Mouse (Mus musculus) ovary, postnatal 14 days (tissue): ENCODE results near the gene Prpf4.

Experiments
- DNase-seq: peaks from one replicate; pipeline ENCODE4 v3.0.0; 2022; ENCODE audit warnings: low spot score

The Prpf4 gene

GRCm38 (mm10) chr4:62408601-62409282 is at the start of gene Prpf4, which contains the start of gene Cdc26:
Gene Prpf4 (plus strand): TSS chr4:62408797.
Gene Cdc26 (minus strand): TSS chr4:62408642.
- DNase-seq = peak; percentile 92

DNA sequence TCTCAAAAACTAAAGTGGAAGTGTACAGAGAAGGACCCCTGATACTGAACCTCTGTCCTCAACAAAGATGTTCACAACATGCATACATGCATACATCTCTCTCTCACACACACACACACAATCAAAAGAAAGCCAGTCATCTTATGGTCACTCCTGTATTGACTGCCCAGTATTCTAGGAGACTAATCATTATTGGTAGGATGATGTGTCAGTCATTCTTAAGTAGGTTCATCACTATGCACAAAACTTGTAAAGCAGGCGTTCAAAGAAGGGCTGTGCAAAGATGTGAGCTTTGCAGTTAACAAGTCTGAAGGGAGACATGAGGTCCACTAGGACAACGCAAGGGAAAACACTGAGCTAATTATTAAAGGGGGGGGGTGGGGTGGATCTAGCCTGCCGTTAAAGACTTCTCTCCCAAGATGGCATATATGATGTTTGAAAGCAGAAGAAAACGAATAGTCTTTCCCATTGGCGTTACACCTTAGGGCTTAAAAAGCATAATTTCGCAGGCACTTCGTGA is 49.3 kb upstream of the Prpf4 start:
- DNase-seq = no peak

- DNase-seq = peak; percentile 86
Measured at GRCm38 (mm10) chr4:62360088-62360804, 48.4 kb upstream of the Prpf4 start, which contains the start of the genes Fkbp15 and Slc31a1. Gene Fkbp15 (minus strand): TSS chr4:62360548. Gene Slc31a1 (plus strand): TSS chr4:62360727.

GRCm38 (mm10) chr4:62360805-62361455 is 47.7 kb upstream of the Prpf4 start:
- DNase-seq = no peak

GRCm38 (mm10) chr4:62361571-62361970 is 47.0 kb upstream of the Prpf4 start:
- no peak for DNase-seq

DNA sequence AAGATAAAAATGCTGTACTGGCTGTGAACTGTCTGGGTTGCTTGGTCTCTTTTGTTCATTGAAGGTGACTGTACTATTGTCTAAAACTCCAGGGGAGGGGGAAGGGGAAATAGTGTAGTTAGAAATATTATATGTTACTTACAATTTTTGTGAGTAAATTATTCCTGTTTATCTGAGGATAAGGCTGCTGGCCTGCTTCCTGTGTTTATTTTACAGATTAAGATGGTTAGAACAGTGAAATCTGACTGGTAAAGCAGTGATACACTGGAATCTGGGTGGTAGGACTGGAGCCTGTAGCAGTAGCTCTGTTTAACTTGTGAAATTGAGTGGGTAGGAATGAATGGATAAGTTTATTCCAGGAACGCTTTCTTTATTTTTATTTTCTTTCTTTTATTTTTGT is 46.6 kb upstream of the Prpf4 start:
- DNase-seq = no peak

DNA sequence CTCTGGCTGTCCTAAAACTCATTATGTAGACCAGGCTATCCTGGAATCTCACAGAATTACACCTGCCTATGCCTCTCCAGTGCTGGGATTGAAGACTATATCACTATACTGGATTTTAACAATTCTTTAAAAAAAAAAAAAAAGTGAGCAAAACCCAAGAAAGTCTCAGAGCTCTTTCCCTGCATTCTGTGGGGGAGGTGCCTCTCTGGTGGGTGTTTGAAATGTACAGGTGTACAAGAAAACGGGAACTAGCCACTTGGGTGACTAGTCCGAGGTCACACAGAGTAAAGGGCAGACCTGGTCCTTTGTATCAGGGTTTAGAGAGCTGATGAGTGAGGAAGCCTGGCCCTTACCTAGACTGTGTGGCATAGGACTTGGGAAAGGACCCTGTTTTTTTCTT is 46.2 kb upstream of the Prpf4 start:
- no peak for DNase-seq

GRCm38 (mm10) chr4:62364299-62364698 is 44.3 kb upstream of the Prpf4 start:
- DNase-seq = no peak

DNA sequence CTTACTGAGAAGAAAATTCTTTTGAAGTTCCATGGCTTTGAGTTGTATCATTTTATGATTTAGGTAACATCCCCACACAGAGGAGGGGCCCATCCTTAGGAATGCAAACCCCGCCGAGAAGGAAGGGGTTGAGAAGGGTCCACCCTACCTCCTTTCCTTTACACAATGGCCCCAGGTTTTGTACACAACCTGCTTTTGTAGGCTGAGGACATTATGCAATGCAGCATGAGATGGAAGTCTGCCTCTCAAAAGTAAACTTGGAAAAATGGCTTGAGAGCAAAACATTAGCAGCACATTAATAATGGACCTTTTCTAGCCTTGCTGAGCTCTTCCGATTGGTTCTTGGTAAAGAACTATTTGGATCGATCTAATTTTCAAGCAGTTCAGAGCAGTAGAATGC is 42.3 kb upstream of the Prpf4 start:
- no peak for DNase-seq

GRCm38 (mm10) chr4:62367586-62367985 is 41.0 kb upstream of the Prpf4 start:
- no peak for DNase-seq

DNA sequence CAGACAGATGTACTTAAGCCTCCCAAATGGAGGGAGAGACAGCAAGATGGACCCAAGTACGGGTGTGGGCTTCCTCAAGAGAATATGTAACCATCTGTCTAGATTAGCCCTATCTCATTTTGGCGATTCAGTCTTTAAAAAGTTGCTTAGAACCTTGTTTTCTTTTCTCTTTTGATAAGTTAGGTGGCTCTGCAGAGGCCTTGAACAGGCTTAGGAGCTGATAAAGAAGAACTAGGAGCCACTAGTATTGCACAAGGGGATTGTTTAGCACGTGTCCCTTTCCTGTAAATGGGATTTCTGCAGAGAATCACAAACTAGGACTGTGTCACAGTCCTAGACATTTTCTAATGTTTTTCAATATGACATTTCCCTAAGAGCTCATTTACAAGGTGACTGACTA is 39.5 kb upstream of the Prpf4 start:
- no peak for DNase-seq

DNA sequence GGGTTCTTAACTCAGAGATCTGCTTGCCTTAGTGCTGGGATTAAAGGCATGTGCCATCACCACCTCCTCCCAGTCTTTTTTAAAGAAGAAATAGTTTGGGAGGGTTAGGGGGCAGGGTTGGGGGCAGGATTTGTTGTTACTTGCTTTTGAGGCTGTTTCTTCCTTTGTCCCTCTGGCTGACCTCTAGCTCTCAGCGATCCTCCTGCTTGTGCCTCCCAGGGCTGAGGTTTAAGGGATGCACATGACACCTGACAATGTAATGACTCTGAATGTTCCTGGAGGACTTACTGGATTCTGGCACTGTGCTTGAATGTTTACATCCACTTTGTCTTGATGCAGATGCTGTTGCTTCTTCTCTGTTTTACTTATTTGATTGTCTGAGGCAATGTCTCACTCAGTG is 36.2 kb upstream of the Prpf4 start:
- DNase-seq = no peak

DNA sequence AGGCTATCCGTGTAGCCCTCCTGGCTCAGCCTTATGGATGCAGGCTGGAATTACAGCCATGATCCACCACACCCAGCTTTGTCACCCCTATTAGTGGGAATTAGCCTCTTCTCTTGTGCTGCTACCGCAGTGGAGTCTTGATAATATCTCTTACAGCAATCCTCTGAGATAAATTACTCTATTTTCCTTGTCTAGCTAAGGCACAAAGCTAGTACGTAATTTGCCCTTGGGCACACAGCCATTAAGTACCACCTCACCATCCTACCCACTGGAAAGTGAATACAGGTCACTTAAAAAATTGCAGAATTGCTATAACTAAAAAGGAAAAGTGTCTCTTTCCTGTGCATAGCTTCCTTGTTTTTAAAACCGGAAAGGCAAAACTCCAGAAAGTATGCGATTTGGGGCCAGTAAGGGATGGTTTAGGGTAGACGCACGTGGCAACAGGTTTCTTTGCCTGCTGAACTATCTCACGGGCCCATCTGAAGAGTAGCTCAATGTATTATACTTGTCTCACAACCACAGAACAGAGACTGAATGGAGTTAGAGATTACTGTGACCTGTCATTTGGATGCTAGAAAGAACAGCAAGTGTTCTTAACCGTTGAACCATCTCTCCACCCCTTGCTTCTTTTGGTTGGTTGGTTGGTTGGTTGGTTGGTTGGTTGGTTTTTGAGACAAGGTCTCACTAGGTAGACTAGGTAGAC is 35.6 kb upstream of the Prpf4 start:
- no peak for DNase-seq

DNA sequence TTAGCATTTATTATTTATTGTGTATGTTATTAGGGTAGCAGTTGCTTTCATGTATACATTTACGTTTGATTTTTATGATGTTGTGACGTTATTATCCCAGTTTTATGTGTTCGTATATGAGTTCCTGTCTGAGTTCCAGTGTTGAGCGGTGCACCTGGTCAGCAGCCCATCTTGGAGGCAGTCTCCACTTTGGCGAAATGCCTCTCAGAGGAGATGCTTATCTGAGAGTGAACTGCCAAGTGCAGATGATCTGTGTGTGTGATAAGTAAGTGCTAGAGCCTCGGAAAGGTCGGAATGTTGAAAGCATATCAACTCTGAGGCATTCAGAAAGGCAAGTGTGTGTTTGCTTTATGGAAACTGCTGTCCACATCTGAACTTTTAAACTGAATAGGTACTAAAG is 34.9 kb upstream of the Prpf4 start:
- DNase-seq = no peak

DNA sequence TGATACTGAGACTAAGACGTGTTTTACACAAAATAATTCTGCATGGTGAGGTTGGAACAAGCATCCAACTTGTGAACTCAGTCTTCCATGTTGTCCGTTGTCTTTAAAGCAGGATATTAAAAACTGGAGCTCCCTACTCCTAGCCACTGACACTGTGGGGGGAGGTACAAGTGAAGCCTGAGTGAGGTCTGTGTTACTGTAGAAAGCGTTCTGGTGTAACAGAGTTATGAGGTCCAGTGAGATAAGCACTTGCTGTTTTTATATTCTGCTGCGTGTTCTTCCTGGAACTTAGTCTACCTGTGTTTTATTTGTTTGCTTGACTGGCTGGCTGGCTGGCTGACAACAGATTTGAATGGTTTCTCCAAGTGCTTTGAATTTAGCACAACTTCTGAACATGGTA is 34.3 kb upstream of the Prpf4 start:
- DNase-seq = no peak

GRCm38 (mm10) chr4:62376123-62376522 is 32.5 kb upstream of the Prpf4 start:
- DNase-seq = no peak

- DNase-seq = no peak
Measured at GRCm38 (mm10) chr4:62379724-62380381, 28.7 kb upstream of the Prpf4 start.

GRCm38 (mm10) chr4:62383207-62383606 is 25.4 kb upstream of the Prpf4 start:
- DNase-seq = no peak

DNA sequence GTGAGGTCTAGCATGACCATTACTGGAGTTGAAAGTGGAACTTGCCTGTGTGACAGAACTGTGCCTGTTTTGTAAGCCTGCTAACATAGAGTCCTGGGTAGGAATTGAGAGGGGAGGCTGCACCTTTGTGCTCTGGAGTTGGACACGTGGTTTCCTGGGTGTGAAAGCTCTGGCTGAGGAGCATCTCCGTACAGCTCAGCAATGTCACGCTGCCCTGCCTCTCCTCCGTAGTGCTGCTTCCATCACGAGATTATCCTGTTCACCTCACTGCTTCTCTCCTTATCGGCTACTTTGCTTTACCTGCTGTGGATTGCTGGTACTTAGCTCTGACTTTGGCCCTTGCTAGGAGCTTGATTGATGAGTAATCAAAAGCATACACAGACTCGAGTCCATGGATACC is 24.8 kb upstream of the Prpf4 start:
- DNase-seq = no peak

DNA sequence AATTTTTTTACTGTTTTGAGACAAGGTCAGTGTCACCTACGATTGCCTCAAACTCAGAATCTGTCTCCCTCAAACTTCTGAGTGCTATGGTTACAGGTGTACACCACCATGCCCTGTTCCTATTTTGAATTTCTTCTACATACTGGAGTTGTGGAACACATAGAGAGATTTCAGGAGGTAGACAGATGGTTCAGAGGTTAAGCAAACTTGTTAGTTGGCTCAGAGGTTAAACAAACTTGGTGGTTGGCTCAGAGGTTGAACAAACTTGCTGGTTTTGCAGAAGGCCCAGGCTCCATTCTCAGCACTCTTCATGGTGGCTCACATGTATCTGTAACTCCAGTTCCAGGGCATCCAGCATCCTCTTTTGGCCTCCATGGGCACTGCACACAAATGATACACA is 24.4 kb upstream of the Prpf4 start:
- DNase-seq = no peak

GRCm38 (mm10) chr4:62385439-62385838 is 23.2 kb upstream of the Prpf4 start:
- DNase-seq = no peak
